Mouse (Mus musculus) granulocyte monocyte progenitor cell, adult 5-6 weeks (primary cell): ENCODE measurements around the gene Etv4. TPM values are rescaled to one million over a fixed set of nuclear protein-coding genes. Genes with fewer than 3 reads are reported as not detected.

Source experiments
- ATAC-seq: replicated peaks from 2 replicates; pipeline ENCODE4 v1.8.0; 2016; ENCODE audit warnings: mild to moderate bottlenecking, moderate TSS enrichment, inconsistent platforms; ENCODE audit not compliant: poor library complexity, severe bottlenecking
- total RNA-seq, 2 experiments: library from RNA; stranded (forward) in 1 of 2; stranded (reverse) in 1 of 2; fragments of 200-712, 200-1000 nt in 1 of 2; fragments of >200 nt in 1 of 2; fragmentation: Nextera tagmentation in 1 of 2; gene quantifications; 2 replicates each; pipeline ENCODE4 v1.2.3; 2014 to 2017

Etv4 gene
- total RNA-seq, 2 experiments from 2014 or later: not detected

DNA sequence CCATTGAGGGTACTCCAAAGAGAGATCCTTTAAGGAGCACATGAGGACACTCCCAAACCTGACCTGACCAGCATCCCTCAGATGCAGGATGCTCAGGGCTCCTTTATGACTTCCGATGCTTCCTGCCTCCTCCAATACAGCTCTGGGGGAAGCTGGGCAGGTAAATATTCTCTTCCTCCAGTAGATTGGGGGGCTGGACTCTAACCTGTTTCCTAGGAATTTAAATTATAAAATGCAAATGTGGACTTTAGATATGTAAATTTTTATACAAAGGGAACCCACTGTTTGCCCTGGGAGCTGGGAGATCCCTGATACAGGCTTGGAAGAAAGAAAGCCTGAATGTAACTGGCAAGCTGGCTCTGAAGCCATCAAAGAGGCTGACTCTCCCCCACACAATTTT, 2.3 kb upstream of the Etv4 start:
- ATAC-seq: no peak

DNA sequence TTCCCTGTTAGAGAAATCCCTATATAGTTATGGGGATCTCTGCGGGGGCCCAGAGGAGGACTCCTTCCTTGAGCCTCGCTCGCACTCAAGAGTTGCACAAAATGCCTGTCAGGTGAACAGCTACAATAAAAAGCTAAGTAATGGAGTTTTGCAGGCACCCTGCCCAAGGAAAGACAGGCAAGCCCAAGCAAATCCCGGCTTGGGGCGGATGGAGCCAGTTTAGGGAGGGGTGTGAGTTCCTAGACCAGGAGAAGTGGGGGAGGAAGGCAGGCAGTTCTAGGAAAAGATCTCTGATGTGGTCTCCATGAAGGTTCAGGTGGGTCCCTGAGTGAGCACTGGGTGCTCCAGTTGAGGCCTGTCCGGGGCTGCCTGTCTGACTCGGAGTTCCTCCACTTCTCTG, 1.5 kb upstream of the Etv4 start:
- ATAC-seq: no peak

DNA sequence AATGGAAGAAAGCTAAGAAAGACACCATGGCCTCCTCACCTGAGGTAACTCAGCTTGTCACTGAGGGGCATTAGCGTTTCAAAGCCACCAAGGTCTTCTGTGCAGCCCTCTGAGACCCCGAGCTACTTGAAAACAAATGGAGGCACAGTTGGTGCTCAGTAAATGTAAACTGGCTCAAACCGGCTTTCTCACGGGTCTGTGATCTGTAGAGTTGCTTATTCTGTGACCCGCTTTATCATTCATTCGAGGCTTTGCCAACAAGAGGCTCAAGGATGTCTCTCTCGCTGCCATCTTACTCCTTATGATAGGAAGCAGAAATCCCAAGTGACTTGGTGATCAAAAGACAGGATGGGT, 658 bp upstream of the Etv4 start:
- no peak for ATAC-seq

DNA sequence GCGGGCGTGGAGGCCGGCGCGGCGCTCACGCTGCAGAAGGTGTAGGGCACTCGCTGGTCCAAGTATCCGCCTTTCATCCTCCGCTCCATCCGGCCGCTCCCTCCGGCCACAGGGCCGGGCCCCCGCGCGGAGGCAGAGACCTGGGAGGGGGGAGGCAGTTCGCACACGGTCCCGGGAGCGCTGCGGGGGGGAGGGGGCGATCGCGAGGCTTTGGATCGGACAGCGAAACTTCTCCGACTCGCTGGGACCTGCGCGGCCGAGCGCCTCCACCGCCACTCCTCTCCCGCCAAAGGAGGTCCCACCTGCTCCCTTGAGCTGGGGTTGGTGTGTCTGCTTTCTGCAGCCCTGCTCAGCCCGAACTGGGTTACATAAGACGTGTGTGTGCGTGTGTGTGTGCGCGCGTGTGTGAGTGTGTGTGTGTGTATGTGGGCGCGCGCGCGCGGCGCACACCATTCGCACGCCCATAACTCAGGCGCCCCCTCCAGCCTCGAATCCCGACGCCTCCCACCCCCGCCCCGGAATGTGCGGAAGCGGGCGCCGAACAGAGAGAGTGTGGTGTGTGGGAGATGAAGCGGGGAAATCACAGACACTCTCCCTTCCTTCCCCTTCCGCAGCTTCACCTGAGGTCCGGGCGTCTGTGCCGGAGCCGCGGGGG, 556 bp downstream of the Etv4 start:
- ATAC-seq: peak; percentile 0

DNA sequence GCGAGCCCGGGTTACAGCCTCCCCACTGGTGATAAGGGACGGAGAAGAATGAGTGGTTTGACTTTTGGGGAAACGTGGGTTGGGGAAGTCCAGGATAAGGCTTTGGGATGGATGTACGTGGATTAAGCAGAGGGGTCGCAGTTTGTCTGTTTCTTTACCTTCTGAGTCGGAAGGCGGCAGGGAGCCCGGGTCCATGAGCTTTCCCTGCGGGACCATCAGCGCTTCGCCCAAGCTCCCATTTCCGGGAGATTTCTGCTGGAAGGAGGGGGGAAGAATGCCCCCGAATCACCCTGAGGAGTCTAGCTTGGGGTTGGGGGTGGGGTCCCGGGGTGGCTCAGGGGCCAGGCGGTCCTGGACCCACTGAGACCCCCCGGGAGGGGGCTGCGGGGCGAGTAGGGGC, 1.1 kb downstream of the Etv4 start:
- no peak for ATAC-seq

DNA sequence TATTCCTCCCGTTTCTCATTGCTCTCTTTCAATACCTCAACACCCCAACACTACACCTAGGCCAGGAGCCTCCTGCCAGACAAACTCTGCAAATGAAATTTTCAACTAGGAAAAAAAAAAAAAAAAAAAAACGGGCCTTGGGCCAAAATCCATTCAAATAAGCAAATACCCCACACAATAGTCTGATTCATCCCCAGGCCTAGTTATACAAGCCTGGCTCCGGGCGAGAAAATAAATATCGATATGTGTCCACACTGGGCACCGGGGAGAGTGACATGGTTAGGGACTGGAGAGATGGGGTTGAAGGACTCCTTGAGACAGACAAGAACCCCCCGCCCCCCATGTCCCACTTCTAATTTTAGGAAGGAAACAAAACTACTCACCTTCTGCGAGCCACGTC, 1.6 kb downstream of the Etv4 start:
- no peak for ATAC-seq

DNA sequence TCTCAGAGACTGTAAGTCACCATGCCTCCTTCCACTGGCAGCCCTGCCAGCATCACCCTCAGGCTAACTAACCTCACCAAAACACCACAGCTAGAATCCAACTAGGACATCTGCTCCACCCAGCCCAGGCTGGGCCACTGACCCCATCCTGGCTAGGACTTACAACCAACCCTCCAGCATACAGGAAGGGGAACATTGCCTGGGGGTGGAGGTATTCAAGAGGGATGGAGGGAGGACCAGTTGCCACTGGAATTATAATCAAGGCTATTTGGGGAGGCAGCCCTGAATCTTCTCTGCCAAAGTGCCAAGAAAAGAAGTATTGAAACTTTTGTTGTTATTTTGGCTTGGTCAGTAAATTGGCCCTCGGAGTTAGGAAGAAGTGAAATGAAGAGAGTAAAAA, 2.0 kb downstream of the Etv4 start:
- ATAC-seq: no peak

DNA sequence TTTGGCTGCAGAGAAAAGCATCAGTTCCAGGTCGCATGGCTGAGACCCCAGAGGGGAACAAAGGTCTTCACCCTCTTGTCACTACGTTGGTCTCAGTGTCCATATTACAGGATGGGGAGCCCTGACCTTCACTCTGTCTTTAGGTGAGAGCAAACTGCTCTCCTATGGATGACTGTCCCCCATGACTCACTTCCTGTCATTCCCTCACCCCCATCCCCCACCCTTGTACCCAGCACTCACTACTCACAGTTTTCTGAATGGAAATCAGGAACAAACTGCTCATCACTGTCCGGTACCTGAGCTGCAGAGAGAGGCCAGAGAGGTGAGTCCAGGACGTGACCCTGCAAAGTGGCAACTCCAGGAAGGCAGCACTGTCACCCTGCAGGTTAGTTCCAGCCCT, 8.3 kb downstream of the Etv4 start:
- ATAC-seq: no peak

DNA sequence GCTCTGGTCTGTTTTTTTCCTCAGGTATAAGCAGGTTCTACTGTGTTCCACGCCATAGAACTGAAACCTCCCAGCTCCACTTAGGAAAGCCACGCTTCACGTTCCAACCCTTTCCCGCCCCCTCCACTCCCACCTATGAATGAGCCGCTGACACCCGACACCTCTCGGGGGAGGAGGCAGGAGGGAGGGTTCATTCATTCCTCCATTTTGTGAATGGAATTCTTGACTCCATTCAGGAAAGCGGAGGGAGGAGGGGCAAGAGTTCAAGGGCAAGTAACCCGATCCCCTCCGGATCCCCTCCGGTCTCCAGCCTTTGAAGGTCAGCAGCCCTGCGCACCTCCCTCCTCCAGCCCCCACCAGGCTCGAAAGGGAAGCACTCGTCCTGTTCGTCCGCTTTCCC, 12.7 kb downstream of the Etv4 start:
- ATAC-seq: 0 out of 2 replicates have a peak, but pooled peaks have one; percentile 23

DNA sequence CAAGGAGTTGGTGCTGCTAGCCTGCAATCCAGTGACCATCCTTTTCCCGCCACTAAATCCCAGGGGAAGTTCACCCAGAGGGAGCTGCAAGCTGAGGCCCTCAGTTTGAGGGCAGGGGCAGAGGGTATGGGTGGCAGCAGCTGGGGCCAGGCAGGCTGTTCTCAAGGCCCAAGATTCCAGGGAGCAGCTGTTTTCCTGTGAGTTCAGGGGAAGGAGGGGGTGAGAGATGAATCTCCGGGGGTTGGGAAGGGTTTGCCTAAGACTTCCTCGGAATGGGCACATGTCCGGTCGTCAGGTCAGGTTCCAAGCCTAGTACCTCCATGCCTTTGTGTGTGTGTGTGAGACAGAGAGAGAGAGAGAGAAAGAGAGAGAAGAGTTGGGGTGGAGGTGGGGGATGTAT, 13.1 kb downstream of the Etv4 start:
- no peak for ATAC-seq

DNA sequence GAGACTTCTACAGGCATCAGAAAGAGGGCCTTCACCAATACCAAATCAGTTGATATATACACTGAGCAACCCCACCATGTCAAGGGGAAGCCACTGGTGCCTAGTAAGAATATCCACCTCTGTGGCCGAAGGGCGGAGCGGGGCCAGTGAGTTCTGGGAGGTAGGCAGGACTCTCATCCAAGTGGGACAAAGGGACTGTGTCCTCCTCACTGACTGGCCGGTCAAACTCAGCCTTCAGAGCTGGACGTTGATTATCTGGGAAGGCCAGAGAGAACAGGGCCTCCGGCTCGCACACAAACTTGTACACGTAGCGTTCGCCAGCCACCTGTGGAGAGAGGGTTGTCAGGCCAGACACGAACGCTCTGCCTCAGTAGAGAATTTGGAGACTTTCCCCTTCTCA, 14.9 kb downstream of the Etv4 start:
- no peak for ATAC-seq

DNA sequence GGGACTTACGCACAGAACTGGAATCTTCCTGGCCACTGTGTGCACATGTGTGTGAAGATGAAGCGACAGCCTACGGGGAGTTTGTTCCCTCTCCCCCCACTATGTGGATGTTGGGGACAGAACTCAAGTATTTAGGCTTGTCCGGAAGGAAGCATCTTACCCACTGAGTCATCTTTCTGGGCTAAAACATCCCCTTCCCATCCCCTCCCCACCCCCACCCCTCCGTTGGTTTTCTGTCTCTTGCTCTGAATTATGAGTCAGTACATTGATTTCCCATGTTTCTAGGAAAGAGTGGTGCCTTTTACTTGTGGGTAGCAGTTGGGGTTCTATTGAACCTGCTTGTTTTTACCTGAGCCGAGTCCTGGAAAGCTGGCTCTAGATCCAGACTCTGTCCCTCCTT, 16.4 kb downstream of the Etv4 start:
- ATAC-seq: no peak

DNA sequence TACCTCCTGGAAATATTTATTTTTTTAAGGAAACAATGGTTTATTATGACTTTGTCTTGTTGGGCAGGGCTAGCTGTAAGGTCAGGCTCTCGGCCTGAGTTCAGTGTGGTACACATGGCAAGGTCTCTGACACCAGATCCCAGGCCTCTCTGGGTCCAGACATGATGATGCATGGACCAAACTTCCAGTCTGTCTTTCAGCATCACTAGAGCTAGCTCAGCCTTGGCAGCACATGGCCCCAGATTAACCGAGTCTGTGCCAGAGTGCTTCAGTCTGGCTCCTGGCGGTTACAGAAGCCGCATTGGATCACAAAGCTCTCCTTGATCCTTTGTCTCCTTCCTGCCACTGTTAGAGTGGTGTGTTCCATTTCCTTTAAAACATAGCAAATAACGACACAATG, 17.8 kb downstream of the Etv4 start:
- no peak for ATAC-seq

DNA sequence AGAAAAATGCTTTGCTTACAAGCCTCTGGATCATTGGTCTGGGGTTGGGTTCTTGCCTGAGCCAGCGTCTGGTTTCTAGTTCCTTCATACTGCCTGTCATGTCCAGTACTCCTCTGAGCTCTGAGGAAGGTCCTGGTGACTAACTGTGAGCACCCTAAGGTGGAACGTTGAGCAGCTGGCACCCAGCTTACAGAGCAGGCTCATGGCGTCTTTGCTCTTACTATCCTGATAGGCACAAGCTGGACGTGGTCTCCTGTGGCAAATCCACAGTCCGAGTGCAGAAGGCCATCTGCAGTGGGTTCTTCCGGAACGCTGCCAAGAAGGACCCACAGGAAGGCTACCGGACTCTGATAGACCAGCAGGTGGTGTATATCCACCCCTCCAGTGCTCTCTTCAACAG, 20.6 kb downstream of the Etv4 start:
- ATAC-seq: no peak

DNA sequence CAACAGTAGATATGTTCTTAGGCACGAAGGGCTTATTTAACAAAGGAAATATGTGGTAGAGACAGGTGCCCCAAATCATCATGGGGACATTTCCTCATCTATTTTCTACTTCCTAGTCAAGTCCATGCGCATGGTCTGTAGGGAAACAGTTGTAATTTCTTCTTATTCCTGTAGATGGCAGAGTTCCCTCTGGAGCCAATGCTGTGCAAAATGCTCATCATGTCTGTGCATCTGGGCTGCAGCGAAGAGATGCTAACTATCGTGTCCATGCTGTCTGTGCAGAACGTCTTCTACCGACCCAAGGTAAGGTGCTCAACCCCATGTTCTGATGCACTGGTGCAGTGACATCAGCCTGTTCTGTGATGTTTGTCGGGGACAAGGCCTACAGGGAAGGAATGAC, 21.4 kb downstream of the Etv4 start:
- peak; percentile 73 for ATAC-seq

DNA sequence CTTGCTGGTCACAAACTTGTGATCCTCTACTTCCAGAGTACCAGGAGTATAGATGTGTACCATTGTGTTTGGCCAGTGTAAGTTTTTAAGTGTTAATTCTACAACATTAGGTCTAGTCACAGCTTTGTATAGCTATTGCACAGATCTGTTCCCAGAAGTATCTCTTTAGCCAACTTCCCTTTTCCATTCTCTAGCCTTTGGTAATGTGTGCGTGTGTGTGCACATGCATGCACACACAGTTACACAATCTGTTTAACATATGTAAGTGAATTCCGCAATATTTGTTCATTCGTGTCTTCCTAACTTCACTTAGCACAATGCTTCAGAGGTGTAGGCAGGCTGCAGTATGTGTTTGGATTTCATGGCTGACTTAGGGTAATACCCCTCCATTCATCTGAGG, 25.6 kb downstream of the Etv4 start:
- peak; percentile 85 for ATAC-seq

DNA sequence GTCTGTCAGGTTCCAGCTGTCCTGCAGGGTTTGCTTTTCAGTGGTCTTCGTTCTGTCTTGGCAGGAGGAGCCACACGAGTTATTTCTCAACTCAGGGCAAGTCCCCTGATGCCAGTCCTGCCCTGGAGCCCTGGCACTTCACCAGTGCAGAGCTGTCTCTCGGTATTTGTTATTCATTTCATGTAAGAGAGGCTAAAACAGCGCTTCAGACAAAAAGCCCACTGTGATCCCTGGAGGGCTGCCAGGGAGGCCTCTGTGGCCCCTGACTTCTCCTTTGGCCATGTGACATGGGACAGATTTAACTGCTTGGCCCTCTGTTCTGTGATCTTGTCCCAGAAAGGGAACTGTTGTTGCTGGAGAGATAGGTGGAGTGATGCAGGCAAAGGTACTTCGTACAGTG, 26.7 kb downstream of the Etv4 start:
- ATAC-seq: no peak

DNA sequence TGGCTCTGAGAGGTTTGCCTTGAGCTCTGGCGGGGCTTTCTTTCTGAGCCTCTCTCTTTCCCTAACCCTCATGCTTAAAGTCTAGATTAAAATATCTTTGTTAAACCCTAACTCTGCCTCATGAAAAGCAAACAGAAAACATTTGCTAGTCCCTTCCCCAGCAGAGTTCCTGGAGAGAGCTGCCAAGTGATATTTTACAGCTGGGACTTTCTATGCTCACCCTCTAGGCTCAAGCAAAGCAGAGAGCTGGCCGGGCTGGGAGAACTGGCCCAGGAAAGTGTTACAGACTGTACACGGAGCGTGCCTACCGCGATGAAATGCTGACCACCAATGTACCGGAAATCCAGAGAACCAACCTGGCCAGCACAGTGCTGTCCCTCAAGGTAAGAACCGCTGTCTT, 27.8 kb downstream of the Etv4 start:
- no peak for ATAC-seq

DNA sequence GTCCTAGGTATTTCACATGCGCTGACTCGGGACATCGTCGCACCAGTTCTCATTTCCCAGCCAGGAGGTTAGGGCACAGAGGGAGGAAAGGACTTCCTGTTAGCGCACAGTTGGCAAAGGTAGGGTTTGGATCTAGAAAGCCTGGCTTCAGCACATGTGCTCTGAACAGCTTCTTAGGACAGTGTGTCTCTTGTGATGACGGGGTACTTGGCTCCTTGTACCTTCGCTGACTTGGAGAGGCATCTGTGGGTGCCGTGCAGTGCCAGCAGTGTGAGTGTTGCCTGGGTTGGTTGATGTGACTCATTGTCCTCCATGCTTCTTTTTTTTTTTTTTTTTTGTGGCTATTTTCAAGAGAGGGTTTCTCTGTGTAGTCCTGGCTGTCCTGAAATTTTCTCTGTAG, 28.6 kb downstream of the Etv4 start:
- no peak for ATAC-seq

DNA sequence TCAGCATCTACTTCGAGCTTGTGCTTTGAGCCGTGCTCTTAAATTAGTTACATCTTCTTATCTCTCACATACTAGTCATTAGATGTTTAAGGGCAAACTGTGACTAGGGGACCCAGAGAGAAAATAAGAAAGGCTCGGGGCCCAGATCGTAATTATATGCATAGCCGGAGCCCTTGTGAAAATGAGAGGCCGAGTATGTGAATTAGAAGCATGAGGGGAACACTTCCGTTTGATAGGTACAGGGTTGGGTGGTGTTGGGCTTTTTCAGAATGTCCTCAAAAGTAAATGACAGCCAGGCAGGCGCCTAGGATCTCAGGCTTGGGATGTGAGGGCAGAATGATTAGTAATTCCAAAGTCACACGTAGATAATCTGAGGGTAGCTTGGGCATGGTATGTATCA, 51.6 kb downstream of the Etv4 start:
- ATAC-seq: no peak

DNA sequence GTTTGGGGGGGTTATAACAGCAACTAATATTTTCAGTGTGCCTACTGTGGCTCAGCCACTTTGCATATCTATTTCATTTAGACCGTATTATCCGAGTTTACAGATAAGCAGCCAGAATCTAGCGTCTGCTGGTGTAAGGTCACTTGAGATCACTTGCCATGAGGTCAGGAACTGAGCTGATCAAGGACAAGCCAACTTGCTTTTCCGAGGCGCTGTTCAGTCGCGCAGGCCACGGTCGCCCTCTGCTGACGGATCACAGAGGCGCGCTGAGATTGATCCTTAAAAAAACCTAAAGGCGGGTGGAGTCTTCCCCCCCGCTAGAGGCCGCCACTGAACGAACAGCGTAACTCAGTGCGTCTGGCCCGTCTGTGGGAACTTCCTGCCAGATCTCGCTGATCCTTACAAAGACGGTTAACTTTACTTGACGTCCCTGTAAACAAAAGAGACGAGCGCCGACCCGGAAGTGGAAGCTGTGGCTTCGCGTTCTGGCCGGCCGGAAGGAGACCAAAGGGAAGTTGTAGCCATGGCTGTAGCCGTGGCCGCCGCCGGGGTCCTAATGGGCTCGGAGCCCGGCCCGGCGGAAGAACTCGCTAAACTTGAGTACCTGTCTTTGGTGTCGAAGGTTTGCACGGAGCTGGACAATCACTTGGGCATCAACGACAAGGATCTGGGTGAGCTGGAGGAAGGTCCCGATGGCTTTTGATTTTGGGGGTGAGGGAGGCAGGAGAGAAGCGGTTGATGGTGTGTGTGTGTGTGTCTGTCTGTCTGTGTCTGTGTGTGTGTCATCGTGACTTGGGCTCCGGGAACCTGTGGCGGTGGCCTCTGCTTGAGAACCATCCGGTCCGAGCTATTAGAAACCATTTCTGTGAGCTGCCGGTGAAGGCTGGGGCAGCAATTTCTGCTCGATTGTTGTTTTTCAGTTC, 52.4 kb downstream of the Etv4 start, which contains the start of gene Dhx8:
TSS of gene Dhx8 (plus strand) at position 402 of the 923 bp plus-strand sequence.
- ATAC-seq: peak; percentile 99

DNA sequence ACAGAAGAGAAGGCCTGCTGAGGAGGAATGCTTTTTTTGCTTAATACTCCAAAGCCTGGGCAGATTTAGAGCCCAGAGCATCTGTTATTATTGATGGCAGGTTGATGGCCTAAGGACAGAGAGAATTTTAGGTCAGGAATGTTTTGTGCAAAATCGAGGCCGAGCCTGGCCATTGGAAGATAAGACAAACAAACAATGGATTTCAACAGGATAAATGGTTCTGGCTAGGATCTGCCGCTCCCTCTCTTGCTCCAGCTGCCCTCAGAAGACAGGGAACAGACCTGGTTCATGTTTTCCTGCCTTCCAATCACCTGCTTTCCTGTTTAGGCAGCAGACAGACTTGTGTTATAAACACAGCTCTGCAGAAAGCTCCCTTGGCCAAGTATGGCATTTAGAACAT, 55.9 kb downstream of the Etv4 start:
- ATAC-seq: no peak
